Mouse (Mus musculus) spleen, postnatal 4 days (tissue): ENCODE measurements around the gene Zfp956.
"Not testable (repeated sequence)": the region's sequence is repeated elsewhere in the genome, so short reads cannot be mapped to it uniquely, and the experiment has no call there.

Source experiments
- DNase-seq, 2 experiments: peaks; one replicate each; pipeline ENCODE4 v3.0.0; 2022; ENCODE audit warnings: low spot score in 2 of 2

Zfp956 gene

GRCm38 (mm10) chr6:47968166-47968565, 15.0 kb downstream of the Zfp956 start:
- DNase-seq, result not testable (repeated sequence)

- DNase-seq, result no peak
Observed at GRCm38 (mm10) chr6:47974599-47974998, 21.4 kb downstream of the Zfp956 start.

GRCm38 (mm10) chr6:47978897-47979368, 25.7 kb downstream of the Zfp956 start:
- peak; percentile 73 to 85 for DNase-seq

- no peak for DNase-seq
Observed at GRCm38 (mm10) chr6:47983936-47984335, 30.7 kb downstream of the Zfp956 start.

GRCm38 (mm10) chr6:47995661-47996060, 42.5 kb downstream of the Zfp956 start:
- no peak for DNase-seq

- DNase-seq, result no peak
Observed at GRCm38 (mm10) chr6:48010727-48011126, 57.5 kb downstream of the Zfp956 start.
